Mouse (Mus musculus) stomach, postnatal 0 days (tissue): ENCODE data around the gene Wdr26. TPM values are rescaled to one million over a fixed set of nuclear protein-coding genes. Genes with fewer than 3 reads are reported as not detected.

Experiments used
- ATAC-seq: fragments of 200-750 bp; cut with Nextera tagmentation; 2 replicates; pipeline ENCODE4 v1.8.0; 2017; ENCODE audit not compliant: low FRiP score, low TSS enrichment
- DNase-seq: peaks from one replicate; pipeline ENCODE4 v3.0.0-alpha.2; 2016; ENCODE audit warnings: low spot score
- H3K27ac ChIP-seq: fragments of 300-500 bp; sonication (generic); replicated peaks from 2 replicates; pipeline ENCODE4 v1.5.1; 2014; ENCODE audit warnings: mild to moderate bottlenecking, control low read depth
- H3K27me3 ChIP-seq: fragments of 300-500 bp; sonication (generic); 2 replicates; pipeline ENCODE4 v1.6.1; 2014; ENCODE audit warnings: low read length; ENCODE audit not compliant: control insufficient read depth, insufficient read depth
- H3K36me3 ChIP-seq: fragments of 300-500 bp; sonication (generic); 2 replicates; pipeline ENCODE4 v1.6.1; 2014; ENCODE audit warnings: low read length, mixed read lengths; ENCODE audit not compliant: control insufficient read depth, insufficient read depth
- H3K4me1 ChIP-seq: fragments of 300-500 bp; sonication (generic); replicated peaks from 2 replicates; pipeline ENCODE4 v1.6.1; 2014; ENCODE audit warnings: antibody characterized with exemption; ENCODE audit not compliant: control insufficient read depth, insufficient read depth
- H3K4me2 ChIP-seq: fragments of 300-500 bp; sonication (generic); replicated peaks from 2 replicates; pipeline ENCODE4 v1.6.1; 2014; ENCODE audit warnings: low read depth, mild to moderate bottlenecking, control low read depth, moderate library complexity
- H3K4me3 ChIP-seq: fragments of 300-500 bp; sonication (generic); 2 replicates; pipeline ENCODE4 v1.5.1; 2014; ENCODE audit warnings: low read depth, low read length, control low read depth
- H3K9ac ChIP-seq: fragments of 300-500 bp; sonication (generic); 2 replicates; pipeline ENCODE4 v1.6.1; 2014; ENCODE audit warnings: mild to moderate bottlenecking, low read length, control low read depth, mixed read lengths
- H3K9me3 ChIP-seq: fragments of 300-500 bp; sonication (generic); 2 replicates; pipeline ENCODE4 v1.6.1; 2016; ENCODE audit warnings: low read length; ENCODE audit not compliant: control insufficient read depth
- CTCF ChIP-seq: IDR thresholded peaks from 2 replicates; pipeline ENCODE4 v1.5.1; 2016; ENCODE audit warnings: antibody characterized with exemption, low read depth, mild to moderate bottlenecking, moderate library complexity
- EP300 ChIP-seq: optimal IDR thresholded peaks from 2 replicates; pipeline ENCODE3; 2016; ENCODE audit warnings: antibody characterized with exemption
- WGBS: fragments of 180-500 bp; shearing (Covaris S2); extraction: QIAGEN DNeasy Blood & Tissue Kit; methylation state at CpG from one replicate; pipeline ENCODE4 v1.1.7; 2014; 5-methylcytosine and 5-hydroxymethylcytosine counted together
- polyA plus RNA-seq: library from polyadenylated mRNA; unstranded; fragments of >200 nt; fragmentation: Nextera tagmentation; extraction: Ambion mirVana; gene quantifications from 2 replicates; pipeline ENCODE4 v1.2.1, GENCODE M21; 2015

Wdr26 gene
- polyA plus RNA-seq, 1 experiment from 2014 or later, result 42.1 TPM

DNA sequence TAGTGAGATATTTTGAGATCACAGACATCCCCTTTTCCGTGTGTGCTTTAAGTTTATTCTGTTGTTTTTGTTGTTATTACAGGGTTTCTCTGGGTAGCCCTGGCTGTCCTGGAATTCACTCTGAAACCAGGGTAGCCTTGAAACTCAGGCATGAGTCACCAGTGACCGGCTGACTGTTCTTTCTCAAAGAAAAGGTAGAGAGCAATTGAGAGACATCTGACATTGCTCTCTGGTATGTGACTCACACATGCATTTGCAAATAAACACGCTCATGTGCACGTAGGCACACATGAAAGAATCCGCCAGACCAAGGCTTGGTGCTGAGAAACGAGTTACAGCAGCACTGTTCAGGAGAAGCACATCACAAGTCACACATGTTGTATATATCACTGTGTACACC is 79.9 kb downstream of the Wdr26 start:
- TF ChIP-seq CTCF (no peak), EP300 (no peak)
- 77% methylated on average over 6 of the region's 6 CpGs for WGBS
- Histone ChIP-seq H3K27ac (no peak overlapping the region), H3K4me3 (no peak overlapping the region), H3K4me2 (no peak overlapping the region), H3K9ac (no peak overlapping the region), H3K27me3 (no peaks in the 10 kb centered on the region), H3K9me3 (no peaks in the 10 kb centered on the region), H3K36me3 (peaks cover 15% of the 10 kb centered on the region), H3K4me1 (no peaks in the 10 kb centered on the region)
- ATAC-seq, result peak; percentile 64; the same call in 1 of the 2 replicates
- no peak for DNase-seq

- peaks cover 10% of the 10 kb centered on the region for H3K36me3 ChIP-seq
- no peak overlapping the region for H3K27ac ChIP-seq
- H3K4me1 ChIP-seq, result no peaks in the 10 kb centered on the region
- no peaks in the 10 kb centered on the region for H3K27me3 ChIP-seq
- no peak overlapping the region for H3K9ac ChIP-seq
- H3K4me2 ChIP-seq, result no peak overlapping the region
- DNase-seq (no peak), ATAC-seq (no peak)
- no peaks in the 10 kb centered on the region for H3K9me3 ChIP-seq
- 84% methylated on average over 9 of the region's 9 CpGs for WGBS
- TF ChIP-seq EP300, result no peak
- TF ChIP-seq CTCF, result no peak
- H3K4me3 ChIP-seq, result no peak overlapping the region
Observed at GRCm38 (mm10) chr1:181126766-181127165, 85.0 kb downstream of the Wdr26 start.

GRCm38 (mm10) chr1:181125916-181126315 is 85.9 kb downstream of the Wdr26 start:
- Histone ChIP-seq H3K4me2 (no peak overlapping the region), H3K9me3 (no peaks in the 10 kb centered on the region), H3K36me3 (peaks cover 10% of the 10 kb centered on the region), H3K27me3 (no peaks in the 10 kb centered on the region), H3K4me3 (no peak overlapping the region), H3K4me1 (no peaks in the 10 kb centered on the region), H3K9ac (no peak overlapping the region), H3K27ac (no peak overlapping the region)
- DNase-seq (no peak), ATAC-seq (no peak)
- TF ChIP-seq CTCF (no peak), EP300 (no peak)
- WGBS, result 95% methylated on average over 3 of the region's 3 CpGs

DNA sequence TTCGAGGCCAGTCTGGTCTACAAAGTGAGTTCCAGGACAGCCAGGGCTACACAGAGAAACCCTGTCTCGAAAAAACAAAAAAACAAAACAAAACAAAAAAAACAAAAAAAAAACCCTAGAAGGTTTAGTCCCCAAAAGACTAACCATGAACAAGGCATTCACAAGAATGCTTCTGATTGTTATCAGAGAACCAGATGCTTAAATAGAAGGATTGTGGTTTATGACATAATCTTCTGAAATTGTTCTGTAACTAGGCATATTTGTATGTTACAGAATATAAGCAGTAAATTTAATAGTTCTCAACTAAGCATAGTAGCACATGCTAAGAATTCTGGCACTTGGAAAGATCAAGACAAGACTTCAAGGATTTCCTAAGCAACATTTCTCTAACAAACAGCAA is 87.7 kb downstream of the Wdr26 start:
- TF ChIP-seq EP300 (no peak), CTCF (no peak)
- no peak overlapping the region for H3K4me2 ChIP-seq
- no peaks in the 10 kb centered on the region for H3K4me1 ChIP-seq
- H3K4me3 ChIP-seq, result no peak overlapping the region
- no peak overlapping the region for H3K9ac ChIP-seq
- no peak for ATAC-seq
- WGBS, result 96% methylated on average over 2 of the region's 2 CpGs
- DNase-seq, result no peak
- H3K27ac ChIP-seq, result no peak overlapping the region
- no peaks in the 10 kb centered on the region for H3K27me3 ChIP-seq
- peaks cover 10% of the 10 kb centered on the region for H3K36me3 ChIP-seq
- no peaks in the 10 kb centered on the region for H3K9me3 ChIP-seq

Other genes with a start within 250 kb of the Wdr26 start
- gene Ephx1, start 191.1 kb downstream of the Wdr26 start, polyA plus RNA-seq, result 30.0 and 32.2 TPM in 2 replicates
- gene 9130409I23Rik, start 160.8 kb downstream of the Wdr26 start, polyA plus RNA-seq, result 0.28 and 0.72 TPM in 2 replicates
- 11.1 and 12.1 TPM in 2 replicates for gene Nvl, start 67.8 kb downstream of the Wdr26 start, polyA plus RNA-seq
- 116 and 118 TPM in 2 replicates for gene Cnih4, start 67.3 kb downstream of the Wdr26 start, polyA plus RNA-seq
- gene Cnih3, start 140.6 kb upstream of the Wdr26 start, polyA plus RNA-seq, result 0.27 and 0.31 TPM in 2 replicates